Mouse (Mus musculus) adrenal gland, postnatal 36 days (tissue): Measurements from ENCODE around the gene Grk5. TPM values are rescaled to one million over a fixed set of nuclear protein-coding genes. Genes with fewer than 3 reads are reported as not detected.

Experiments
- DNase-seq, 2 experiments: peaks; one replicate each; pipeline ENCODE4 v3.0.0; 2021; ENCODE audit warnings: mixed read lengths in 1 of 2
- total RNA-seq, 2 experiments: library from RNA; stranded (reverse); gene quantifications; 2 replicates each; pipeline ENCODE4 v1.2.3; 2021

The Grk5 gene
- total RNA-seq, 2 experiments from 2014 or later: 18.8 to 39.9 TPM

GRCm38 (mm10) chr19:61065011-61065410 is 175.5 kb downstream of the Grk5 start:
- DNase-seq: no peak

- DNase-seq: no peak
These were observed 189.1 kb downstream of the Grk5 start for GRCm38 (mm10) chr19:61078622-61079021.

GRCm38 (mm10) chr19:61080251-61080749 is 190.8 kb downstream of the Grk5 start:
- no peak for DNase-seq

GRCm38 (mm10) chr19:61083006-61083405 is 193.5 kb downstream of the Grk5 start:
- DNase-seq: no peak

GRCm38 (mm10) chr19:61084149-61084940 is 194.8 kb downstream of the Grk5 start:
- DNase-seq: peak; percentile 90 to 91

GRCm38 (mm10) chr19:61085217-61085616 is 195.7 kb downstream of the Grk5 start:
- DNase-seq: no peak

- peak; percentile 30 to 48 for DNase-seq
These were observed 198.2 kb downstream of the Grk5 start for GRCm38 (mm10) chr19:61087781-61088180.

GRCm38 (mm10) chr19:61089001-61089400 is 199.5 kb downstream of the Grk5 start:
- DNase-seq: no peak

- DNase-seq: no peak
These were observed 201.0 kb downstream of the Grk5 start for GRCm38 (mm10) chr19:61090541-61090940.

GRCm38 (mm10) chr19:61096776-61097175 is 207.2 kb downstream of the Grk5 start:
- DNase-seq: peak; percentile 19 to 20

GRCm38 (mm10) chr19:61097764-61098163 is 208.2 kb downstream of the Grk5 start:
- DNase-seq: no peak

- no peak for DNase-seq
These were observed 220.6 kb downstream of the Grk5 start for GRCm38 (mm10) chr19:61110184-61110583.

- no peak for DNase-seq
These were observed 241.5 kb downstream of the Grk5 start for GRCm38 (mm10) chr19:61131096-61131495.

- peak in 1 of 2 experiments; percentile 12 for DNase-seq
These were observed 249.1 kb downstream of the Grk5 start for GRCm38 (mm10) chr19:61138655-61139054.

- peak; percentile 86 for DNase-seq
These were observed 251.0 kb downstream of the Grk5 start, which contains the start of gene Zfp950 for GRCm38 (mm10) chr19:61140342-61141206. Gene Zfp950 (minus strand): TSS chr19:61140840.

GRCm38 (mm10) chr19:61141299-61141698 is 251.8 kb downstream of the Grk5 start:
- DNase-seq: no peak

Other genes with a start within 250 kb of the Grk5 start
- 1 to 10 TPM in 1 of 2 experiments, under 1 TPM in 1; 0.92 to 1.4 TPM for gene Nanos1, start 133.8 kb upstream of the Grk5 start, total RNA-seq
- 100 to 1,000 TPM; 161 to 191 TPM for gene Eif3a, start 99.1 kb upstream of the Grk5 start, total RNA-seq
- 10 to 100 TPM; 40.1 to 42.9 TPM for gene Fam45a, start 78.2 kb upstream of the Grk5 start, total RNA-seq
- gene Sfxn4, start 28.3 kb upstream of the Grk5 start, total RNA-seq: 1 to 10 TPM; 5.2 to 5.4 TPM
- 100 to 1,000 TPM; 854 to 863 TPM for gene Prdx3, start 15.2 kb upstream of the Grk5 start, total RNA-seq